Mouse (Mus musculus): ENCODE data around the gene Gm7138.
"Not testable (repeated sequence)": the region's sequence is repeated elsewhere in the genome, so short reads cannot be mapped to it uniquely, and the experiment has no call there.

Gm7138 gene

GRCm38 (mm10) chr10:77776844-77777243, at the start of gene Gm7138:
Gene Gm7138 (minus strand): TSS chr10:77776944.
- DNase-seq: not testable (repeated sequence)

DNA sequence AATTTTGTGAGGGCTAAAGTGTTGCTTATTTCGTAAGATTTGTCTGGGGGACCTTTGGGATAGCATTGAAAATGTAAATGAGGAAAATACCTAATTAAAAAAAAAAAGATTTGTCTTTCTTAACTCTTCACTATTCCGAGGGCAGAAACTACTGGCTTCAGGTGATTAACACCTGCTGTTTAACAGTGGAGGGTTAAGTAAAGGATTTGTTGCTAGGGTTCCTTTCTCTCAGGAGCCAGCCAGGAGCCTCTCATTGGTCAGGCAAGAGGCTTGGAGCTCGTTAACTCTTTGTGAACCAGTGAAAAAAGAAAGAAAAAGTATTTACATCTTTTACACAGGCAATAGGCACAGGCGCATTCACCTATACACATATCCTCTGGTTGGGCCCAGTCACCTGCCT, 42.5 kb upstream of the Gm7138 start:
- no peak for DNase-seq

- no peak for DNase-seq
These were observed 41.8 kb upstream of the Gm7138 start for GRCm38 (mm10) chr10:77818523-77818922.

DNA sequence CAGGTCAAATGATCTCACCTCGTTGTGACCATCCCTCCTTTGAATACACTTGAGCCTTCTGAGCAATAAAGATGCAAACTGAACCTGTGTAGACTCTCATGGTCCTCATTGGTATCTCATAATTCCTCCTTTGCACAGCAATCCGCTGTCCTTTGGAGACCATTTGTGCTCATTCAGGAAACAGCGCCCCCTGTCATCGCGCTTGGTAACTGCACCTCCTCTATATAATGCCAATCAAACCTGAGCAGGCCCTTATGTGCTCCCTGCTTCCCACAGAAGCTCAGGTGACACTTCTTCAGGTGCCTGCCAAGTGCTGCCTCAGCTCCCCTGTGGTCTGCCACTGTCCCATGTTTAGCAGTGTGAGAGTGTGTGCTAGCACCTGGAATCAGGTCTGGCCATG, 38.8 kb upstream of the Gm7138 start:
- DNase-seq: no peak

DNA sequence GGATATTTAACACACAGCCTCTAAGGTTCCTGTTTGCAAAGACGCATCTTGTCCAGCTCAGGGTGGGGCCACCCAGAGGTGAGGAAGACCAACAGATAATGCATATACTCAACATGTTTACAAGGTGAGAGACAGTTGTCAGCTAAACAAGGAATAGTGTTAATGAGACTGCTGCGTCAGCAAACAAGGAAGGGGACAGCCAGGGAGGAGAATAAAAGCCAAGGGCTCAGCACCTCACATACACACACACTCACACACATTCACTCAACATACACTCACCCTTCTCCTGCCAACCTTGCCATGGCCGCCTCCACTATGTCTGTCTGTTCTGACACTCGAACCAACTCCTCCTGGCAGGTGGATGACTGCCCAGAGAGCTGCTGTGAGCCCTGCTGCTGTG, 37.6 kb upstream of the Gm7138 start, which contains the start of gene Gm2696:
TSS of gene Gm2696 (plus strand) at position 301 of the 400 bp plus-strand sequence.
- DNase-seq: no peak

- no peak for DNase-seq
These were observed 35.0 kb upstream of the Gm7138 start, which contains the start of gene Gm9507 for GRCm38 (mm10) chr10:77811743-77812142. Gene Gm9507 (minus strand): TSS chr10:77811843.

DNA sequence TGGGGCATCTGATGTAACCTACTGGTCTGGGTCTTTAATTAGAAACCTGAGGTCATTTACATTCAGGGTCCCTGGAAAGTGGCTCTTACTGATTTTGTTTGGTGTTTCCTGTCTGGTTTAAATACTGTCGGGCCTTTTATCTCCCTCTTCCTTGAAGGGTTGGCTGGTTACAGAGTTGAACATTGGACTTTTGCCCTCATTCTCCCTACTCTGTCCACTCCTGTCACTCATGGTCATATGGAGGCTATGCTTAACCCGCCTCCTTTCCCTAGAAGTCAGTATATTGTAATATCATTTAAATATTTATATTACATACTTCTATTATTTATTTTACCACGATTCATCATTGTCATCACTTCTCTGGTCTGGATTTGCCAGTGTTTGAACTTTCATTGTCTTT, 27.4 kb upstream of the Gm7138 start:
- no peak for DNase-seq

- DNase-seq: no peak
These were observed 22.3 kb upstream of the Gm7138 start, which contains the start of gene Gm19668 for GRCm38 (mm10) chr10:77798921-77799508. Gene Gm19668 (minus strand): TSS chr10:77799133.

DNA sequence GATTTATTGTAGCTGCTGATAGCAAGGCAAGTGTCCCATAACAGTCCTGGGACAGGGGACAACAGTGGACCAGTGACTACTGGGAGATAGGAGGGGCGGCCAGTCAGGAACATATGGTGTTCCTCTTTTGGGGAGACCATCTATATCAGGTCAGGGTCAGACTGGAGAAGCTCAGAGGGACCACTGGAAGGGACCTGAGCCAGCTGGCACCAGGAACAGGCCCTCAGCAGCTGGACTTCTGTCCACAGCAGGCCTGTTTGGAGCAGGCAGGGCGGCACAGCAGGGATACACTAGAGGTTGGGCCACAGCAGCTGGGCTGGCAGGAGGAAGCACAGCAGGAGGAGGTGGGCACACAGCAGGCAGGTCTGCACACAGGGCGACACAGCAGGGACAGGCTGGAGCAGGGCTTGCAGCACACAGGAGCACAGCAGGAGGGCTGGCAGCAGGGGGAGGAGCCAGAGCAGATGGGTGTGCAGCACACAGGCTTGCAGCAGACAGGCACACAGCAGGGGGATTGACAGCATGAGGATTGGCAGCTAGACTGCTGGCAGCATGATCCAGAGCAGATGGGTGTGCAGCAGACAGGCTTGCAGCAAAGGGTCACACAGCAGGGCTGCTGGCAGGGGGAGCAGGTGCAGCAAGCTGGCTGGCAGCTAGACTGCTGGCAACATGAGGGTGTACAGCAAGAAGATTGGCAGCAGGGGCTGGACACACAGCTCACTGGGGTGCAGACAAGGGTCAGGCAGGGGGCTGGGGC, 21.6 kb upstream of the Gm7138 start:
- DNase-seq: peak; percentile 26

DNA sequence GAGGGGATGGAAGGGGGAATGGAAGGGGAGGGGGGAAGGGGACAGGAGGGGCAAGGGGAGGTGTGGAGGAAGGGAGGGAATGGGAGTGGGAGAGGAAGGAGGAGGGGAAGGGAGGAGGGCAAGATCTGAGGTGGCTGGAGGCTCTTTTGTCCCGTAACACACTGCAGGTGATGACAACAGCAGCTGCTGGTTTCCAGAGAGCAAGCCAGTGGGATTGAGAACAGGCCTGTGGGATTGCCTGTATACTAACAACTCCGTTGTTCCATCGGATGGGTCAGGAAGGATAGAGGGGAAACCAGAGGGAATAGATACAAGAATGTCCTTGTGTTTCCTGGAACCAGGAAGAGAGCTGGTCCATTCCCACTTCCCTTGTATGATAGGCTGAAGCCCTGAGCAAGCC, 20.9 kb upstream of the Gm7138 start:
- no peak for DNase-seq

GRCm38 (mm10) chr10:77794976-77795375, 18.2 kb upstream of the Gm7138 start, which contains the start of gene Gm9639:
Gene Gm9639 (minus strand): TSS chr10:77795076.
- DNase-seq: no peak

DNA sequence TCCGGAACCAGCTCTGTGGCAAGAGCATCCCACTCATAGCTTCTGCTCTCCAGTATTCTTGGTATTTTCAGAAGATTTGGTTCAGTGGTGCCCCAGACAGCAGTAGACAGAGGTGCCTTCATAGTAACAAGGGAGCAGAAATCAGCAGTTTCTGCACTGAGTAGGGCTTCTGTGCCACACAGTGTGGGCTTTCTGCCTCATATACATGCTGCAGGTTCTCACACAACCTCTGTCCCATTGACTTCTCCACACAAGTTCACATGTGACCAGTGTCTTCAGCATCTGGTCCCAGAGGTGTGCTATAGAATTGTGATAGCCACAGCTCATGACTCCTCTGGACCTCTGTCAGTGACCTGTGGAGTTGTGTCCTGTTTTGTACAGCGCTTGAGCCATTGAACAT, 11.9 kb upstream of the Gm7138 start:
- DNase-seq: no peak

DNA sequence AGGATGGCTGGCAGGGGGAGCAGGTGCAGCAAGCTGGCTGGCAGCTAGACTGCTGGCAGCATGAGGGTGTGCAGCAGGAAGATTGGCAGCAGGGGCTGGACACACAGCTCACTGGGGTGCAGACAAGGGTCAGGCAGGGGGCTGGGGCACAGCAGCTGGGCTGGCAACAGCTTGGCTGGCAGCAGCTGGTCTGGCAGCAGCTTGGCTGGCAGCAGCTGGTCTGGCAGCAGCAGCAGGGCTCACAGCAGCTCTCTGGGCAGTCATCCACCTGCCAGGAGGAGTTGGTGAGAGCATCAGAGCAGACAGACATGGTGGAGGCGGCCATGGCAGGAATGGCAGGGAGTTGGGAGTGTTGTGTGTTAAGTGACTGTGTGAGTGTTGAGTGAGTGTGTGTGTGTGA, 11.1 kb upstream of the Gm7138 start, which contains the start of gene Gm7137:
TSS of gene Gm7137 (minus strand) at position 325 of the 400 bp plus-strand sequence.
- DNase-seq: not testable (repeated sequence)

- not testable (repeated sequence) for DNase-seq
These were observed 6.7 kb upstream of the Gm7138 start for GRCm38 (mm10) chr10:77783396-77783795.

DNA sequence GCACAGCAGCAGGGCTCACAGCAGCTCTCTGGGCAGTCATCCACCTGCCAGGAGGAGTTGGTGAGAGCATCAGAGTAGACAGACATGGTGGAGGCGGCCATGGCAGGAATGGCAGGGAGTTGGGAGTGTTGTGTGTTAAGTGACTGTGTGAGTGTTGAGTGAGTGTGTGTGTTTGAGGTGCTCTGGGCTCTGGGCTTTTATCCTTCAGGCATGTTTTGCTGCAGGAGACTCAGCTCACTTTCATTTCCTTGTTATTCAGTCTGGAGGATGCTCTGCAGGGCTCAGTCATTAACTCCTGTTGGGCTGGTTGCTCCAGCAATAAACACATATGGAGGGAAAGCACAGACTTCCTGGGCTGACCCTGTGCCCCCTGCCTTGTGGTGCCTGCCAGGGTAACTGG, 5.7 kb upstream of the Gm7138 start, which contains the start of gene Gm3250:
TSS of gene Gm3250 (minus strand) at position 101 of the 400 bp plus-strand sequence.
- not testable (repeated sequence) for DNase-seq

GRCm38 (mm10) chr10:77772142-77772541, 4.6 kb downstream of the Gm7138 start:
- DNase-seq: not testable (repeated sequence)

- DNase-seq: not testable (repeated sequence)
These were observed 5.5 kb downstream of the Gm7138 start, which contains the start of gene Gm3238 for GRCm38 (mm10) chr10:77771225-77771624. Gene Gm3238 (minus strand): TSS chr10:77771325.

DNA sequence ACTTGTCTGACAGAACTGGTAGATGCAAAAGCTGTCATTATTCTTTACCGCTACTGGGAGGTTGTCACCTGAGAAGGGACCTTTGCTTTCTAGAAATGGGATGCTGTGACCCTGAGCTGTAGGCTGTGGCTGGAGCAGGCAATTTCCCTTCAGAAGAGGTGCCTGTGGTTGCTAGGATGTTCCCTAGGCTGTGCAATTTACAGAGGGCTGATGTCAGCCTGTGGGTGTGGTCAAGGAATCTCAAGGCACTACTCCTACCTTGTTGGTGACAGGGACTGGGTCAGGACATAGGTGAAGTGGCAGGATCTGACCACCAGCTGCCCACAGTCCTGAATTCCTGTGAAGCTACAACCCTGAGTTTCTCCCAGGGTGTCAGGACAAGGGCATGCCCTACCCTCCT, 7.0 kb downstream of the Gm7138 start:
- no peak for DNase-seq

- not testable (repeated sequence) for DNase-seq
These were observed 17.2 kb downstream of the Gm7138 start, which contains the start of gene Gm3233 for GRCm38 (mm10) chr10:77759582-77759981. Gene Gm3233 (minus strand): TSS chr10:77759682.

DNA sequence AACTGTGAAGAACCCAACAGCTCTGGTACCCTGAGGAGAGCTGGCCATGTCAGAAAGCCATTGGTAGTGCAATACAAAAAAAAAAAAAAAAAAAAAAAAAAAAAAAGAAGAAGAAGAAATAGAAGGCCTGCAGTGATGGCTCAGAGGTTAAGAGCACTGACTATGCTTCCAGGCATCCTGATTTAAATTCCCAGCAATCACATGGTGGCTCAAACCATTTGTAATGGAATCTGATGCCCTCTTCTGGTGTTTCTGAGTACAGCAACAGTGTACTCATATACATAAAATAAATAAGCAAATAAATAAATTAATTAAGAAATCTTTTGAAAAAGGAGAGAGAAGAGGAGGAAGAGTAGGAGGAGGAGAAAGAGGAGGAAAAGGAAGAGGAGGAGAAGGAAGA, 23.3 kb downstream of the Gm7138 start:
- DNase-seq: no peak

GRCm38 (mm10) chr10:77752312-77752711, 24.4 kb downstream of the Gm7138 start:
- not testable (repeated sequence) for DNase-seq

DNA sequence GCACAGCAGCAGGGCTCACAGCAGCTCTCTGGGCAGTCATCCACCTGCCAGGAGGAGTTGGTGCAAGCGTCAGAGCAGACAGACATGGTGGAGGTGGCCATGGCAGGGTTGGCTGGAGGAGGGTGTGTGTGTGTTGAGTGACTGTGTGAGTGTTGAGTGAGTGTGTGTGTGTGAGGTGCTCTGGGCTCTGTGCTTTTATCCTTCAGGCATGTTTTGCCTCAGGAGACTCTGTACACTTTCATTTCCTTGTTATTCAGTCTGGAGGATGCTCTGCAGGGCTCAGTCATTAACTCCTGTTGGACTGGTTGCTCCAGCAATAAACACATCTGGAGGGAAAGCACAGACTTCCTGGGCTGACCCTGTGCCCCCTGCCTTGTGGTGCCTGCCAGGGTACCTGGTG, 25.5 kb downstream of the Gm7138 start, which contains the start of gene Gm9736:
TSS of gene Gm9736 (minus strand) at position 101 of the 400 bp plus-strand sequence.
- DNase-seq: not testable (repeated sequence)

- peak; percentile 19 for DNase-seq
These were observed 26.1 kb downstream of the Gm7138 start for GRCm38 (mm10) chr10:77750686-77751085.

All from cerebellum, adult 9-10 months (tissue).